Mouse (Mus musculus) cerebellum, adult 8-10 months (tissue): ENCODE measurements around the gene Klf8.
A peak's percentile ranks its signal among the peaks of the same experiment; 100 is the strongest.
"Not testable (repeated sequence)": the region's sequence is repeated elsewhere in the genome, so short reads cannot be mapped to it uniquely, and the experiment has no call there.

Source experiments
- DNase-seq: peaks from one replicate; pipeline ENCODE4 v3.0.0; 2022

Klf8 gene

DNA sequence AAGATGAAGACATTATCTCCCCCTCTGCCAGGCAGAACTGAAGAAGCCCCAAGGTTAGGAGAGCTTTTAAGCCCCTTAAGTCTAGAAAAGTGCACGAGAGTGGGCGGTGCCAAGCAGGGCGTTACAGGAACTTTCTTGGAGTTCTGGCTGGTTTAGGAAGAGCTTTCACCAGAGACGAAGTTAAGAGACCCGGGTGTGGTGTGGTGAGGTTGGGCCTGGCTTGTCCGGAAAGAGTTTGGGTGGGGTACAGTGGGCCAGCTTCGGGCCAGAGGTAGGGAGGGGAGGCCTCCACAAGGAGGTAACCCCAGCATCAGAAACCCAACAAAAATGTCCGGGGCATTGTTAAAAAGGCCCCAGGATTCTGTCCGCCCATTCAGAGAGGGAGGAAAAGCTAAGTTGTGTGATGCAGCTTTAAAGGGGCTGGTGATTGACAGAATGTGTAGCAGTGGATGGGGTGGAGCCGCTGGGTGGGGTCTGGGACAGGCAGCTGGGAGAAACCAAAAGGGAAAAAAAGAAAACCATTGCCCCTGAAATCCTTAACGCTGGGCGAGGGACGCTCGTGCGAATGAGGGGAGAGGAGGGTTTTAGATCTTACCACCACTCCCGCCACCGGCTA is at the start of gene Klf8:
TSS of gene Klf8 (plus strand) at position 163 of the 616 bp plus-strand sequence.
- DNase-seq = peak; percentile 9

DNA sequence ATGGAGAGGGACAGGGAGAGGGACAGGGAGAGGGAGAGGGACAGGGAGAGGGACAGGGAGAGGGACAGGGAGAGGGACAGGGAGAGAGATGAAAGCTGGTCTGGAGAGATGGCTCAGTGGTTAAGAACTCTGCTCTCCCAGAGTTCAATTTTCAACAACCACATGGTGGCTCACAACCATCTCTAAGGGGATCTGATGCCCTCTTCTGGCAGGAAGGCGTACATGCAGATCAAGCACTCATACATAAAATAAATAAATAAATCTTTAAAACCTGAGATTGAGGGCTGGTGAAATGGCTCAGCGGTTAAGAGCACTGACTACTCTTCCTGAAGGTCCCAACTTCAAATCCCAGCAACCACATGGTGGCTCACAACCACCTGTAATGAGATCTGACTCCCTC is 38.1 kb upstream of the Klf8 start:
- not testable (repeated sequence) for DNase-seq

DNA sequence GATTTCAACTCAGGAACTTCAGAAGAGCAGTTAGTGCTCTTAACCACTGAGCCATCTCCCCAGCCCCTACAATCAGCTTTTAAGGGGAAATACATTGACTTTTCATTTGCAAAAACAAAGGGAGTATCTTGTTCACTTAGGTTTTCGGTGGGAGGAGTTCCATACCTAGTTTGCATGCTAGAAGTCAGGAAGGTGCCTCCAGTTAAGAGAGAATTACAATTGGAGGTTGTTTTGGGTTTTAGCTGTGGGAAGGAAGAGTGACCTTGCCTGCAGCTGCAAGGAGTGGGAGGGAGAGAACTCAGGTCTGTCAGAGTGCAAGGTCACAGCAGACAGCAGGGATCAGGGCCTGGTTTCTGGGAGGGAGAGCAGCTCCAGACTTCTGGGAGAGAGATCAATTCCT is 26.2 kb upstream of the Klf8 start:
- DNase-seq = no peak

DNA sequence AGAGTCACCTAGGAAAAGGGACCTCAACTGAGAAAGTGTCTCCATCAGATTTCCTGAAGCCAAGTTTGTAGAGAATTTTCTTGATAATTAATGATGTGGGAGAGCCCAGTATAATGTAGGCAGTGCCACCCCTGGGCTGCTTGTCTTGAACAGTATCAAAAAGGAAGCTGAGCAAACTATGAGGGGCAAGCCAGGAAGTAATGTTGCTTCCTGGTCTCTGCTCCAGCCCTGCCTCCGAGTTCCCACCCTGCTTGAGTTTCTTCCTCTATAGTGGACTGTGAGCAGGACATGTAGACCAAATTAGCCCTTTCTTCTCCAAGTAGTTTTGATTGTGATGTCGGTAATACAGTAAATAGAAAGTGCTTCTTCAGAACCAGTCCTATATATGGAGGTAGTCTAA is 6.0 kb upstream of the Klf8 start:
- DNase-seq = no peak

DNA sequence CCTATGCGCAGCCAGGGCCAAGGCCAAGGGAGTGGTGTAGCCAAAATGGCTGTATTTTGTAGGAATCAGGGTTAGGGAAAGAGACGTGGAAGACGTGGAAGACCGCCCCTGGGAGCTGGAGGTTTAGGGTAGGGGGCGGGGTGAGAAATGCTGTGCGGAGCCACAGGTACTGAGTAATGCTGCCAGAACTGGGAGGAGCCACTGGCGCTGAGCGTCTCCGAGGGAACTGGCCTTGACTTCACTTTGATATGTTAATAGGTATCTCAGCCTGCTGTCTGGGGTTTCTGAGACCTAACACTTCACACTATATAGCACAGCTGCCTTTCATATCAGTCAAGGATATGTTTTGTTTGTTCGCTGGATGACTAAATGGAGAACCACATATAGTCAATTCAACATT is 4.0 kb upstream of the Klf8 start:
- DNase-seq = no peak

DNA sequence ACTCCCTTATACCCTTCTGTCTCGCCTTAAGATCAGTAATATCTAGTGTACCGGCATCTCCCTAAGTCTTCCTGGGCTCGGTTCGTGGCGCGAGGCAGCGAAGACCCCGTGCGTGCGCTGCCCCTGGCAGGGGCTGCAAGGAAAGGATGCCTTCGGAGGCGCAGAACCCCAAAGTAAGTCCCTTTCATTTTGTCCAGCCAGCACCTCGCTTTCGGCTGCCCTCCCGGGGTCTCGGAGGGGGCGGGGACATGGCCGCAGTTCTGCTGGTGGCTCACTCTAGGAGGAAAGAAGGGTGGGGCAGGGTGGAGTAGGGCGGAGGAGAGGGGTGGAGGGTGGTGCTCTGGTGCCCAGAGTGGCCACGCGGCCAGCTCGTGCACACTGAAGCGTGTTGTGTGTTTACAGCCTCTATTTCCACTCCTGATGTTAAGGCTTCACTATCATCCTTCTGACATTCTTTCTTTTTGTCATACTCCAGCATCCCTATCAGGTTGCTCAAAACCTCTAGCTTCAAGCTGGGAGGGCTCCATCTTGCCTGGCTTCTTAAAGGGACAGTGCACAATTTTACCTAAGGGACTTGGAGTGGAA is 746 bp downstream of the Klf8 start:
- peak; percentile 44 for DNase-seq

DNA sequence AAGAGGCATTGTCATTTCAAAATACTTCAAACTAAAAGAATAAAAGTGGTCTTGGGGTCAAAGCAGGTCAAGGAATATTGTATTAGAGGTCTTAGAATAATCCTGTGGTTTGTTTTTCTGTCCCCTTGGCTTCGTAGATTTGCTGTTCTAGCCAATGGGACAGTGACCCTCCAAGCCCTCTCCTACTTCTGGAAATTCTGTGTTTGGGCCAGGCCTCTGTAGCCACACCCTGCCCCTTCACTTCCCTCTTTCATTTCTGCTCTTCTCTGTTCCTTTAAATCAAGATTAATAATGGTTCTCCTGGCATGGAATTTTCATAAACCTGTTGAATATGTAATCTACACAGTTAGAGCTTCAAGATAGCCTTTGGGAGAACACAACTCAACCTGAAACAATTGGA is 17.0 kb downstream of the Klf8 start:
- no peak for DNase-seq

DNA sequence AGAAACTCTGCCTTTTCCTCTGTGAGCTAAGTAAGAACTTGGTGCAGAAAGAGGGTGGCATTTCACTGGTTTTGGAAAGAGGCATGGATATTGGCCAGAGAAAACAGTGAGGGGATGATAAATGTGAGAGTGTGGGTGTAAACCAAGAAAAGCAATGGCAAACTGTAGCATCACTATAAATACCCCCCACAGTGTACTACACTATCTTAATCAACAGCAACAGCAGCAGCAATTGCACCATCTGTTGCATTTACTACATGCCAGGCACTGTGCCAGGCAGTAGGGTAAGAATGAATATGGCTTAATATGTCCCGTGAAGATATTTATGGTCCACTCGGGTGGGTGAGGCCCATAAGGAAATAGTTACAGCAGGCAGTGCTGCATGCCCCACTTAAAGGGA is 18.2 kb downstream of the Klf8 start:
- no peak for DNase-seq

DNA sequence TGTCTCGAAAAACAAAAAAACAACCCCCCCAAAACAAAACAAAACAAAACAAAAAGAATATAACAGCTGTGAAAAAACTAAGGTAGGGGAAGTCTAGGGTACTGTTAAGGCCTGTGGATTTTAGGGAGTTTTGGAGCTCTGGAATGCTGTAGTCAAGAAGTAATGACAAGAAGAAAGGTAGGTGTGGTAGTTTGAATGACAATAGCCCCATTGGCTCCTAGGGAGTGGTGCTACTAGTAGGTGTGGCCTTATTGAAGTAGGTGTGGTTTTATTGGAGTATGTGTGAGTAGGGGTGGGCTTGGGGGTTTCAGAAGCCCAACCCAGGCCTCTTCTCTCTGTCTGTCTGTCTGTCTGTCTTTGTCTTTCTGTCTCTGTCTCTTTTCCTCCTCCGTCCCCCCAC is 44.9 kb downstream of the Klf8 start:
- no peak for DNase-seq

DNA sequence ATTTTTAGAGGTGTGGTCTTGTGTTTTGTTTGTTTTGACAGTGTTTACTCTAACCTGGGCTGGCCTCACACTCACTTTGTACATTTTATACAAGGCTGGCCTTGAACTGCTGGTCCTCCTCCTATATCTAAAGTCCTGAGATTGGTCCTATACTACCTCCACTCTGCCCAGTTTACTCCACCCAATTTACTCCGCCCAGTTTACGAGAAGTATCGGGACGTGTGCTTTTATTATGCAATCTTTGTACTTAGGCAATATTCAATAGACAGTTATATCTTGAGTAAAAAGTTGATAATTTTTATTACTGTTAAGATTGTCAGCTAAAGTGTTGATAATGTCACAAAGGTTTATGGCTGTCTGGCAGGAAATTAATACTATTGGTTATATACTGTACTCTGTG is 74.1 kb downstream of the Klf8 start:
- no peak for DNase-seq

DNA sequence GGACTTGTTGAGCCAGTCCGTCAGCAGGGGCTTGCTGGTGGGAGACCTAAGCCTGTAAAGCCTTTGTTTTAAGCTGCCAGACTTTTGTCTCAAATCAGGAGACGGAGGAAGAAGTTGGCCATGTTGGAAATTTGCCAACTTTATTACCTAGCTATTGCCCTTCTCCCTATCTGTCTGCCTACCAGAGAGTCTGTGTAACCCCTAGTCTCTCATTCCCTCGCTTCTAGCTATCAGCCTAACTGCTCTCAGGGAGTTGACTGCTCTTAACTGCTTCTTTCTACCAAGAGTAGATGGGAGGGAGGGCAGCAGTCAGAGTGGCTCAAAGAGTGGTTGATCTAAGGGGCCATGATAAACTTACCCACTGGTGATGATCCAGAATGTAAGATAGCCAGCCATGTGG is 85.8 kb downstream of the Klf8 start:
- no peak for DNase-seq

DNA sequence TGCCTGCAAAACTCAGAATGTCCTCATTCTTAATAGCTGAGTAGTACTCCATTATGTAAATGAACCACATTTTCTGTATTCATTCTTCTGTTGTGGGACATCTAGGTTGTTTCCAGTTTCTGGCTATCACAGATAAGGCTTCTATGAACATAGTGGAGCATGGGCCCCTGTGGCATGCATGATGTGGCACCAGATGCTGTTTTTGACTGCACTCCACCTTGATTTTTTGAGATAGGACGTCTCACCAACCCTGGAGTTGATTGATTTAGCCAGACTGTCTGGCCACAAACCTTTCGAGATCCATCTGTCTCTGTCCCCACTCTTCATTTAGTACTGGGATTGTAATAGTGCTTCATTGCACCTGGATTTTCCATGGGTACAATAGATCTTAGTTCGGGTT is 96.9 kb downstream of the Klf8 start:
- not testable (repeated sequence) for DNase-seq

DNA sequence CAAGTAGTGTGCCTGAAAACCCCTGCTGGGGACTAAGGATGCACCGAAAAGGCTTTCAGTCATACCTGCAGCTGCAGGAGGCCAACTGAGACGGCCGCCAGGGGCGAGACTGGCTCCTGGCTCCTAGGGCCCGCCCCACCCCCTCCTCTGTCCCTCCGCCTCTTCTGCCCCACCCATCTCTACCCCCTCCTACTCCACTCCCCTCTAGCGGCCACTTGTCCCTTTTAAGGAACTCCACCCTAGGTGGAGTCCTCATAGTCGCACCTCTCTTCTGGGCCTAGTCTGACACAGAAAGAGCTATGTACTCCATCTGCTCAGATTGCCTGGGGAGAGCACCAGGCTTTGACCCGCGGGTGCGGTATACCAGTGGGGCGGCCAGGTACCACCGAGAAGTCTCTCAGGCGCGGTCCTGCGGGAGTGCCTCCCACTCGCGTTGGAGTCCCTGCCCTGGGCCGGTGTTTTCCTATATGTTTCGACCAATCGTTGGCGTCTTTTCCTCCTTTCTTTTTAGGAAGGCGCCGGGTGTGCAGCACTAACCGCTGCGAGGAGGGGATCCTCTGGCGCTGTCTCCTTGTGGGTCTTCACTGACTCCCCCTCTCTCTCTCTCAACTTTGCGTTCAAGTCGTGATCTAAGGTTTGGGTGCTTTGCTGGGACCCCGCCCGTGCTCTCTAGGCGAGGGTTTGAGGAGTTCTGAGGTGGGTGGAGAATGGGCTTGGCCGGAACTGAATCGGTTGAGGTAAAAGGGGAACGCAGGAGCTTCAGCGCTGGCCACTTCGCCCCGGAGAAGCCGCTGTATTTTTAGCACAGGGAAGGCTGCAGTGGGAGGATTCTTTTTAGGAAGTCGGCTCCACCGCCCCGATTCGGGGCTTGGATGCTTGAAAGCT is 122.3 kb downstream of the Klf8 start:
- peak; percentile 22 for DNase-seq

DNA sequence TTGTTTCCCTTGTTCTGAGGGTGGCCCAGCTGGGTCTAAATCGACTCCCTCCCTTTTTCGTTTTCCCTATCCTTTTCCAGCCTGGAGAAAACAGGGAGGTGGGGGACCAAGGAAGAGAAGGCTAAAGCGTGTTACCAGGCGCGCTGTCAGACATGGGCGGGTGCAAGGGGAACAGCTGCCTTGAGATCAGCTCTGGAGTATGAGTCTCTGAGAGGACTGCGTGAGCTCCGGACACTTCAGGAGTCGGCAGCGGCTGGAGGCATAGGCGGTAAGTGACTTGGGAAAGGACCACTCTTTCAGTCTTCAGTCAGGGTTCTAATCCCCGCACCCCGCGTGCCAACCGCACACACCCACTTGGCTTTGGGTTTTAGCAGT is 122.9 kb downstream of the Klf8 start:
- DNase-seq = peak; percentile 4

DNA sequence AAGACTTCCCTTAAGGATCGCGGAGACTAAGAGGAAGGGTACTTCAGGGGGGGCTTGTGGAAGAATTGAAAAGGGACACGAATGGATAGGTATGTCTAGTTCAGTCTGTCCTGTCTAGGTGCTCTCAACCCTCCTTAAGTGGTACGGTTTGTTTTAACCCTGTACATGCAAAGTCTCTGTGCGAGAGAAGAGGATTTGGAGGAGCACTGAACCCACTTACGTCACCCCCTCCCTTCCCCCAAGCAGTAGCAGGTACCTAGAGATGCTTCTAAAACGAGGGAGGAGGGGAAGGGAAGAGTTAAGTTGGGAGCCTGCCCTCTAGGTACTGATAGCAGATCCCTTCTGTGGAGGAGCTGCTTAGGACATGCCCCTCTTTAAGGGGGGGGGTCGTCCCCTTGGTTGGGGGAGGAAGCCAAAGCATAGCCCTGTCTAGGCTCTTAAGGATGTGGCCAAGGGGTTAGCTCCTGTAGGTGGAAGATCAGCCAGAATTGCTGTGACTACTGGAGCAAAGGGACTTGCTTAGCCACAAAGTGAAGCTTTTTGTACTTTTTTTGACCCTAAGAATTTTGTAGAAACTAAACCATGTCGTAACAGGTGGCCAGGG is 123.5 kb downstream of the Klf8 start:
- DNase-seq = no peak

DNA sequence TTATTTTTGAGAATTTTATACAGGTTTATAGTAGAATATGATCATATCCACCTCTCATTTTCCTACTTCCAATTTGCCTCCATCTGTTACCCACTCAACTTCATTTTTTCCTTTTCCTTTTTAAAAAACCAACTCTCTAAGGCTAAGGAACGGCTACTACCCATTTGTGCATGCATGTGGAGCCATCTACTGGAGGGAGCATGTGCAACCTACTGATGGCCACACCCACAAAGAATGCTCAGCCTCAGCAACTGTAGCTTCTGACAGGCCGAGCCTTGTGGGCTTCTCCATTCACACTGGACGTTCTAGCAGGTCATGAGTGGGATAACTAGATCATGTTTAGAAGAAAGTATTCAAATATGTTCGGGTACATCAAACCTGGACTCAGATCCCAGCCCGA is 129.5 kb downstream of the Klf8 start:
- DNase-seq = peak; percentile 29

DNA sequence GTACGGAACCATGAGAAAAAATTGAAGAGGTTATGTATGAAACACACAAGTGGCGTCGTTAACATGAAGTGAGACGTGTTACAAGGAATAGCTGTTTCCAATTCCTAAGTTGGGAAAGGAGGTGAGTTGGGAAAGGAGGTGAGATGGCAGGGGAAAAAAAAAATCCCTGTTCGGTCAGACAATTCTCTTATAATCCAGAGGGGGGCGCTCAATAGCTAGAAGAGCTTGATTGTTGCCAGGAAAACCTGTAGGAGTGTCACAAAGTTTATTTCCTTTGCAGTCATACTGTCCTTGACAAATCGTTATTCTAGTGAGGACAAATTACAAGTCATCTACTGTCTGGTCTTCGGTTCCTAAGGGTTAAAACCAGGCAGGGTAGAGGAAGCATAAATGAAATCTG is 132.5 kb downstream of the Klf8 start:
- no peak for DNase-seq

DNA sequence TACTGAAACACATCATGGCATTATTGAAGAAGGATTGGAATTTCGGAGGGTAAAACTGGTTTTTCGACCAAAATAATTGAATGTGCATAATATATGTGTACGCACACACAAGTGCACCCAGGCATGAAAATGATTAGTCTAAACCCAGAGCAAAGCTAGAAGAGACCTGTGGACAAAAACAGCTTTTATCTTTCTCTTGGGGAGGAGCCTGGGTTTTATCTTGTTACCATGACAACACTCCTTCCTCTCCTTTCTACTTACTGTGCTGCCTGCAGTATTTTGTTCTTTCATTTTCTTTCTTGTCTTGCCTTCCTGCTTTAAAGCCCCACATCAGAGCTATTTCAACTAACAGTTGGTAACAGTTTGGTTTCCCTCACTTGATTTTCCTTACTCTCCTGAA is 137.8 kb downstream of the Klf8 start:
- no peak for DNase-seq

DNA sequence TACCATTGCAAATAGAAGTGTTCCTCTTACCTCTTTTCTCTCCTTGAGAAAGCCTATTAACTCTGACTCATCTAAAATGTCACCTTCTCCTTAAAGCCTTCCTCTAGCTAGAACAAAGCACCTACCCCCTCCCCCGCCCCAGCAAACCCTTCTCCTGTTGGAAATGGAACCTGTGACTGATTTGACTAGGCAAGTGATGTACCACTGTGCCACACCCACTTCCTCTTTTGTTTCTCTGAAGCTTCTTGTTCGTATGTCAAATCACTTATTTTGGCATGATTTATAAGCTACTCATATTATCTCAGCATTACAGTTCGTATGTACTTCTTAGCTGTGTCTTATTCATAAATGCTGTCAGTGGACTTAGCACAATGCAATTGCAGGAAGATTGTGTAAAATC is 144.5 kb downstream of the Klf8 start:
- no peak for DNase-seq

DNA sequence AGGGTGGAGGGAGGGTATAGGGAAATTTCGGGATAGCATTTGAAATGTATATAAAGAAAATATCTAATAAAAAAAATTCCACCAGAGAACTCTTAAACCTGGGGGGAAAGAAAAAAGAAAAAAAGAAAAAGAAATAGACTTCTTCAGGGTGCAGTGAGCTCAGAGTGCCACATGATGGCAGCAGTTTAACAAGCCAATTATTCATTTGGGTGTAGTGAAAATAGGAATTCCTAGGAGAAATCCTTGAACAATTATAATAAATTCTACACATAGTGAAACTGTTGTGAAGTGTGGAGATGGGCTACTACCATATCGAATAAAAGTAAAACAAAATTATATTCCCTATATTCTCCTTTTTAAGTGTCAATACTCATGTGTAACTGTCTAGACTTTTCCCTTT is 152.0 kb downstream of the Klf8 start:
- DNase-seq = no peak

DNA sequence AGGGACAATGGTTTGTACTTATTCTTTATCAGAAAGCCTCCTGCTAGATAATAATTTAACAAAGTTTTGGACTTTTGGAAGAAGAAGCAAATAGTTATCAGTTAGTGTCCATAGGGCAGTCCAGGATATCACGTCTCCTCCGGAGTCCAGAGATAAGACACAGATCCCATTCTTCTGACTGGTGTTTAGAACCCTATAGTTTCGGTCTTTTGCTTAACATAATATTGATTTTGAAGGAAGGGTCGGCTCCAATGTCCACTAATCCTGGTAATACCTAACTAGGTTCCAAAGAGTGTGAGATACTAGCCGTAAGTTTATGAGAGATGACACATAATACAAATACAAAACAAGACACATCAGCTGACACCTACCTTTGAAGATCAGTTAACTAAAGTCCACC is 179.8 kb downstream of the Klf8 start:
- no peak for DNase-seq

DNA sequence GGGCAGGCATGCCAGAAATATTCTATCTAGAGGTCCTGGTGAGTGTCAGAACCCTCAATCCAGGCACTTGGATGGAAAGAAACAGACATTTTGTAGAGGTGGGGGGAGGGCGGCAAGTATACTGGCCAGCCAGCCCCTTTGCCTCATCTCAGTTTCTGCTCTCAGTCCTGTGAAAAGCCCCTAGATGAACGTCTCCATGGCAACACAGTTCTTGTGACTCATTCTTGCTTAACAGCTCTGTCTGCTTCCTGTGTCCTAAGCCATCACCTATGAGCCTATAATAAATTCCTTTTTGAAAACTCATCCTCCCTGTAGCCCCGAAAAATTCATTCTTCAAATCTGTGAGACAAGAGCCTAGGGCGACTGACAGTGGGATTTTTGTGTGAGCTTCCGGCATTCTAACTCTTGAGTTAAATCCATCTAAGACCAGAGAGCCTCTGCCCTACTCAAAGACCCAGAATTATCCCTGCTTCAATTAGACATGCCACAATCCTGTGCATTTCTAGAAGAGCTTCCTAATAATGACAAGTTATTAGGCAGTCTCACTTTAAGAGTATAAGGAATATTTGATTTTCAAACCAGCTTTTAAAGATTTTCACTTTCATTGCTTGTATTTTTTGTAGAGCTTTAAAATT is 196.5 kb downstream of the Klf8 start:
- no peak for DNase-seq

DNA sequence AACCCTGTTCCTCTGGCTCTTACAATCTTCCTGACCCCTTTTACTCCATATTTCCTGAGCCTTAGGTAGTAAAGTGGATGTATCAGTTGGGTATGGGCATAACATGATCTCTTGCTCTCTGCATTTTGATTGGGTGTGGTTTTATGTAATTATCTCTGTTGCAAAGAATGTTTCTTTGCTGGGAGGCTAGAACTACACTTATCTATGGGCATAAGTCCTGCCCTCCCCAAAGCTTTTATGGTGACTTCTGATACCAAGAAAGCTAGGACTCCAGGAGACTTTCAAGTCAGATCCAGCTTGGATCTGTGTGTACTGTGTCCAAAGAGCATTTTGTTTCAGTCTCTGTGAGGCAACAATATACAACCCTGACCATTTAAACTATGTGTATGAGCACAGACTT is 202.3 kb downstream of the Klf8 start:
- DNase-seq = no peak
